Mouse (Mus musculus): ENCODE results near the gene Paxbp1.

DNA sequence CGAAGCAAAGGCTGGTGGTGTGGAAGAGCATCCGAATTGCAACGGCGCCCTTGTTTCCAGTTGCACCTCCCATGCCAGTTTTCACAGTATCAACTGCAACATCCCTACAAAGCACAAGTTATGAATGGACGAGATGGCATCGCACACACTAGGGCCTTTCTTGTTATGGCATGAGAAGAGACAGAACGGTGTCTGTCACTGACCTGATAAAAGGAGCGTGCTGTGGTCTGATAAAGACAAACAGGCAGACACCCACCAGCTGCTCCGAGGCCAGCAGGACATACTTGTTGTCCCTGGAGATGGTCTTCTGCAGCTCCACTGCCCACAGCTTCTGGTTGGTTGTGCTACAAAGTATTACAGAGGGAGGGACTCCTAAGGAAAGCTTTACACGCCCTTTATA lies 80.0 kb downstream of the Paxbp1 start:
- TF ChIP-seq CTCF (IDR thresholded peaks at IDR 0.05; ENCODE audit: control insufficient read depth, insufficient read depth, low read length) = no peak
- TF ChIP-seq POLR2A (IDR thresholded peaks at IDR 0.05; ENCODE audit: borderline replicate concordance, control insufficient read depth, low read depth, low read length) = no peak
